8 mouse cellular contexts compared by ENCODE assay signal in the genomic region with DNA sequence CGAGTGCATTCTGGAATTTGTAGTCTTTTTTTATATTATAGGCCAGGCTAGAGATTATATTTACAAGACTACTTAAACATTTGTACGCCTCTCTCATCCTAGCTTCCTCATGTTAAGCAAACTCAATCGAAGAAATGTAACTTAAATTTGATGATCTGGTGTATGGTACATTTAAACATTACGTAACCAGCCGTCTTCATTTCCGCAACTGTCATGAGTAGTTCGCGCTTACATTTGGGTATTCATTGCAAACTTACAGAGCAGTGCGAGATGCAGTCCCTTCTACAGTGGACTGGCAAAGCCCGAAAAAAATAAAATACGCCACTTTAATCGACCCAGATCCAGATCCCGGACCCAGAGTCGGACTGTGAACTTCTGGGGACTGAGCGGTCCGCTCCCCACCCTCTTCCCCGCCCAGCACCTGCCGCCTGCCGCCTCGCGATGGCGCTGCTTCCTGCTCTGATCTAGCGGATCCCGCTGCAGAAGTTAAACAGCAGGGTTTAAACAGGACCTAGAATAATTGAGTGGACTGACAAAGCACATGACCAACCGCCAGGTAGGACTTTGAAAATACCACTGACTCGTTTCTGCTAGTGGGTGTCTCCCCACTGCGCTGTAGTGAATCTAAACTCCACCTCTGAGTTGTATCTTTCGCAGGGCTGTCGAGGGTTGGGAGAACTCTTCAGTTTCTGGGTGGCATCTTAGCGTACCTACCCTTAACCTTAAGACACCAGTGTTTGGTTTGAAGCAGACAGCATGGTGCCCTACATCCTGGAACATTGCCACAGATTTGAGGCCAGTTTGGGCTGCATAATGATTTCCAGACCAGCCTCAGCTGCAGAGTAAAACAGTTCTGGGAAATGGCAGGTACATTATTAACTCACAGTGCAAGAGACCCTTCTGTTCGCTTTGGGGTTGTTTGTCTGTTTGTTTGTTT. TPM values are rescaled to one million over a fixed set of nuclear protein-coding genes. Genes with fewer than 3 reads are reported as not detected.
DNase-seq lines count a peak whose midpoint lies in the region; ATAC-seq and TF ChIP-seq lines count a peak whose summit lies in the region.

No protein-coding gene starts in this region.

- H3K27ac ChIP-seq in forebrain, embryonic 16.5 days (ENCODE audit: low read length) = peak overlapping the region; percentile 71
- peak overlapping the region; percentile 91 for H3K27ac ChIP-seq in lung, embryonic 16.5 days (ENCODE audit: low read length)

- peak overlapping the region; percentile 52 for H3K9ac ChIP-seq in forebrain, embryonic 16.5 days (replicated peaks; ENCODE audit: low read depth, low read length)
- peak overlapping the region; percentile 63 for H3K9ac ChIP-seq in lung, embryonic 16.5 days (ENCODE audit: low read length)

- 4% methylated on average over 31 of the region's 31 CpGs for WGBS in forebrain, embryonic 16.5 days
- 2% methylated on average over 31 of the region's 31 CpGs for WGBS in lung, embryonic 16.5 days

- DNase-seq in G1E (ENCODE audit: low spot score) = peak; percentile 60
- peak; percentile 87 for DNase-seq in cerebellum, adult 11-12 months
- DNase-seq in heart, postnatal 4 days = peak; percentile 94
- peak; percentile 81 for DNase-seq in layer of hippocampus, adult 9-11 months
- DNase-seq in ovary, postnatal 14 days (ENCODE audit: low spot score) = peak; percentile 86
- DNase-seq in thymus, postnatal 14 days = peak; percentile 92

- H3K4me1 ChIP-seq in G1E (ENCODE audit: insufficient read depth, low read depth, low read length) = peaks cover 73% of the 10 kb centered on the region
- H3K4me1 ChIP-seq in forebrain, embryonic 16.5 days (replicated peaks; ENCODE audit: control insufficient read depth, insufficient read depth, low read length) = peaks cover 17% of the 10 kb centered on the region
- peaks cover 12% of the 10 kb centered on the region for H3K4me1 ChIP-seq in lung, embryonic 16.5 days (replicated peaks; ENCODE audit: control insufficient read depth, insufficient read depth, low read length)

- peak overlapping the region; percentile 73 for H3K4me3 ChIP-seq in G1E (ENCODE audit: low read depth, low read length)
- H3K4me3 ChIP-seq in forebrain, embryonic 16.5 days (replicated peaks; ENCODE audit: low read length) = peak overlapping the region; percentile 67
- peak overlapping the region; percentile 59 for H3K4me3 ChIP-seq in lung, embryonic 16.5 days (ENCODE audit: low read length)

- peak; percentile 31; the same call in 1 of the 2 replicates for ATAC-seq in G1E (ENCODE audit: extremely low read depth, insufficient number of reproducible peaks, low FRiP score, poor library complexity, severe bottlenecking)
- ATAC-seq in forebrain, embryonic 16.5 days = peak; percentile 80
- peak; percentile 83 for ATAC-seq in lung, embryonic 16.5 days (ENCODE audit: low read depth)

- no peaks in the 10 kb centered on the region for H3K9me3 ChIP-seq in G1E (replicated peaks)
- no peaks in the 10 kb centered on the region for H3K9me3 ChIP-seq in forebrain, embryonic 16.5 days (ENCODE audit: control insufficient read depth, low read length)
- H3K9me3 ChIP-seq in lung, embryonic 16.5 days (ENCODE audit: control insufficient read depth, low read length) = no peaks in the 10 kb centered on the region

- peak overlapping the region; percentile 74 for H3K4me2 ChIP-seq in forebrain, embryonic 16.5 days (ENCODE audit: low read length)
- H3K4me2 ChIP-seq in lung, embryonic 16.5 days (ENCODE audit: low read depth, low read length) = peak overlapping the region; percentile 70

- H3K36me3 ChIP-seq in G1E (replicated peaks) = peaks cover 36% of the 10 kb centered on the region
- peaks cover 2% of the 10 kb centered on the region for H3K36me3 ChIP-seq in forebrain, embryonic 16.5 days (ENCODE audit: control insufficient read depth, insufficient read depth)
- H3K36me3 ChIP-seq in lung, embryonic 16.5 days (ENCODE audit: control insufficient read depth, insufficient read depth, low read length) = peaks cover 10% of the 10 kb centered on the region

- no peaks in the 10 kb centered on the region for H3K27me3 ChIP-seq in G1E (ENCODE audit: insufficient read depth, low read length)
- no peaks in the 10 kb centered on the region for H3K27me3 ChIP-seq in forebrain, embryonic 16.5 days (replicated peaks; ENCODE audit: control insufficient read depth, insufficient read depth, low read length)
- H3K27me3 ChIP-seq in lung, embryonic 16.5 days (ENCODE audit: control insufficient read depth, insufficient read depth, low read depth, low read length) = no peaks in the 10 kb centered on the region

- peak; percentile 54 for TF ChIP-seq CTCF in G1E (IDR thresholded peaks at IDR 0.05; ENCODE audit: low read depth, low read length)

RNA-seq across cellular contexts. Expression of a gene that starts 0.7 kb away (rescaled TPM):
- total RNA-seq in G1E (2014; fragmentation: Nextera tagmentation) (160 and 169 TPM in 2 replicates), G1E (2017) (55.9 and 61.6 TPM in 2 replicates)
- polyA plus RNA-seq in G1E (2012) = 499 and 545 TPM in 2 replicates
- polyA plus RNA-seq in forebrain, embryonic 16.5 days (2015; fragmentation: Nextera tagmentation; extraction: Ambion mirVana) = 162 and 163 TPM in 2 replicates
- total RNA-seq in heart, postnatal 4 days (2021) = 100 to 1,000 TPM; 107 TPM
- 95.4 and 98.9 TPM in 2 replicates for polyA plus RNA-seq in lung, embryonic 16.5 days (2015; fragmentation: Nextera tagmentation; extraction: Ambion mirVana)

RNA-seq across cellular contexts. Expression of a gene that starts 9.7 kb away (rescaled TPM):
- total RNA-seq in G1E (2014; fragmentation: Nextera tagmentation) (26.1 and 31.4 TPM in 2 replicates), G1E (2017) (63.5 and 81.7 TPM in 2 replicates)
- polyA plus RNA-seq in G1E (2012) = 126 and 144 TPM in 2 replicates
- polyA plus RNA-seq in forebrain, embryonic 16.5 days (2015; fragmentation: Nextera tagmentation; extraction: Ambion mirVana) = 0.60 and 0.62 TPM in 2 replicates
- under 1 TPM; 0.88 to 0.95 TPM for total RNA-seq in heart, postnatal 4 days (2021)
- 7.2 and 8.9 TPM in 2 replicates for polyA plus RNA-seq in lung, embryonic 16.5 days (2015; fragmentation: Nextera tagmentation; extraction: Ambion mirVana)

RNA-seq across cellular contexts. Expression of a gene that starts 39.5 kb away (rescaled TPM):
- not detected in 2 replicates for total RNA-seq in G1E (2014; fragmentation: Nextera tagmentation)
- total RNA-seq in G1E (2017) = 0.12 and 0.27 TPM in 2 replicates
- 0.08 TPM in 1 of 2 replicates, not detected in the other for polyA plus RNA-seq in G1E (2012)
- 6.6 and 8.7 TPM in 2 replicates for polyA plus RNA-seq in forebrain, embryonic 16.5 days (2015; fragmentation: Nextera tagmentation; extraction: Ambion mirVana)
- 10 to 100 TPM; 47.1 to 50.9 TPM for total RNA-seq in heart, postnatal 4 days (2021)
- 20.4 and 24.8 TPM in 2 replicates for polyA plus RNA-seq in lung, embryonic 16.5 days (2015; fragmentation: Nextera tagmentation; extraction: Ambion mirVana)

RNA-seq across cellular contexts. Expression of a gene that starts 43.5 kb away (rescaled TPM):
- not detected in 2 replicates for total RNA-seq in G1E (2014; fragmentation: Nextera tagmentation)
- total RNA-seq in G1E (2017) = 0.05 and 0.12 TPM in 2 replicates
- polyA plus RNA-seq in G1E (2012) = not detected in 2 replicates
- 2.0 TPM in 2 replicates for polyA plus RNA-seq in forebrain, embryonic 16.5 days (2015; fragmentation: Nextera tagmentation; extraction: Ambion mirVana)
- 1 to 10 TPM; 4.3 to 4.8 TPM for total RNA-seq in heart, postnatal 4 days (2021)
- polyA plus RNA-seq in lung, embryonic 16.5 days (2015; fragmentation: Nextera tagmentation; extraction: Ambion mirVana) = 5.1 and 6.4 TPM in 2 replicates

RNA-seq across cellular contexts. Expression of a gene that starts 51.2 kb away (rescaled TPM):
- total RNA-seq in G1E (2014; fragmentation: Nextera tagmentation) = 99.3 and 125 TPM in 2 replicates
- total RNA-seq in G1E (2017) = 38.3 and 45.7 TPM in 2 replicates
- 144 and 150 TPM in 2 replicates for polyA plus RNA-seq in G1E (2012)
- 65.3 and 75.2 TPM in 2 replicates for polyA plus RNA-seq in forebrain, embryonic 16.5 days (2015; fragmentation: Nextera tagmentation; extraction: Ambion mirVana)
- total RNA-seq in heart, postnatal 4 days (2021) = 10 to 100 TPM; 52.5 to 55.3 TPM
- 79.3 and 80.6 TPM in 2 replicates for polyA plus RNA-seq in lung, embryonic 16.5 days (2015; fragmentation: Nextera tagmentation; extraction: Ambion mirVana)

Comparison
In these comparisons a context has a peak if more than half of its experiments do, and no peak if none do; other contexts are left out.
1. Peak in every context shown above with its lines: DNase-seq, ATAC-seq, H3K4me3 ChIP-seq and H3K27ac ChIP-seq.
2. ATAC-seq: peak in every context shown above with its lines; median percentile 83 in lung, embryonic 16.5 days; 80 in forebrain, embryonic 16.5 days; 31 in G1E.
3. RNA of a gene that starts 9.7 kb away (polyA plus RNA-seq): 126 to 144 TPM in G1E; 7.2 to 8.9 TPM in lung, embryonic 16.5 days and 0.60 to 0.62 TPM in forebrain, embryonic 16.5 days; every median in the first group is over 10 times any median in the second.